13 mouse cellular contexts compared by ENCODE assay signal in genomic region chr19:55271448-55271847, GRCm38 (mm10). TPM values are rescaled to one million over a fixed set of nuclear protein-coding genes. Genes with fewer than 3 reads are reported as not detected.
A peak's percentile ranks its signal among the peaks of the same experiment; 100 is the strongest.
DNase-seq lines count a peak whose midpoint lies in the region; ATAC-seq and TF ChIP-seq lines count a peak whose summit lies in the region.
"Had no signal": no experiment of that assay in that cellular context is flagged by ENCODE, and none has a peak within 500 bp of the region (broad histone marks: within the 10 kb centered on the region; RNA-seq: fewer than 3 reads in every experiment).

No protein-coding gene starts in this region.

- no peaks in the 10 kb centered on the region for H3K27me3 ChIP-seq in kidney, postnatal 0 days (ENCODE audit: insufficient read depth, low read length)
- no peaks in the 10 kb centered on the region for H3K27me3 ChIP-seq in intestine, embryonic 16.5 days (replicated peaks; ENCODE audit: control insufficient read depth, insufficient read depth, low read length)
- no peaks in the 10 kb centered on the region for H3K27me3 ChIP-seq in stomach, embryonic 14.5 days (ENCODE audit: control insufficient read depth, insufficient read depth, low read length)

- 0 out of 2 replicates have a peak, but pooled peaks cover 21% of the 10 kb centered on the region for H3K4me1 ChIP-seq in kidney, postnatal 0 days (replicated peaks; ENCODE audit: insufficient read depth, low read length)
- H3K4me1 ChIP-seq in intestine, embryonic 16.5 days (ENCODE audit: control insufficient read depth, insufficient read depth, low read length) = peaks cover 33% of the 10 kb centered on the region
- H3K4me1 ChIP-seq in stomach, embryonic 14.5 days (ENCODE audit: control insufficient read depth, insufficient read depth, low read length) = peaks cover 7% of the 10 kb centered on the region

- H3K27ac ChIP-seq in kidney, postnatal 0 days = 0 out of 2 replicates have a peak overlapping the region, but pooled peaks have one; percentile 47
- peak overlapping the region; percentile 57 for H3K27ac ChIP-seq in intestine, embryonic 16.5 days (ENCODE audit: low read length)
- H3K27ac ChIP-seq in stomach, embryonic 14.5 days (ENCODE audit: low read length) = 0 out of 2 replicates have a peak overlapping the region, but pooled peaks have one; percentile 49
- H3K27ac ChIP-seq: macrophage had no signal

- H3K4me2 ChIP-seq in kidney, postnatal 0 days (ENCODE audit: low read length) = no peak overlapping the region
- H3K4me2 ChIP-seq in intestine, embryonic 16.5 days (ENCODE audit: low read depth, low read length) = no peak overlapping the region
- no peak overlapping the region for H3K4me2 ChIP-seq in stomach, embryonic 14.5 days (replicated peaks; ENCODE audit: low read depth, low read length)

- no peak for TF ChIP-seq CTCF in kidney, postnatal 0 days (IDR thresholded peaks at IDR 0.05; ENCODE audit: low read depth)
- TF ChIP-seq CTCF in brain, embryonic 14.5 days (IDR thresholded peaks at IDR 0.05; ENCODE audit: borderline replicate concordance, extremely low read depth, insufficient read depth, insufficient read length) = no peak

- 0 out of 2 replicates have a peak, but pooled peaks cover 5% of the 10 kb centered on the region for H3K36me3 ChIP-seq in kidney, postnatal 0 days (ENCODE audit: insufficient read depth, low read length)
- peaks cover 4% of the 10 kb centered on the region; the same call in 1 of the 2 replicates for H3K36me3 ChIP-seq in intestine, embryonic 16.5 days (ENCODE audit: control insufficient read depth, insufficient read depth, low read length)
- H3K36me3 ChIP-seq in stomach, embryonic 14.5 days (ENCODE audit: control insufficient read depth, insufficient read depth, low read length) = no peaks in the 10 kb centered on the region

- no peak; the same call in 1 of the 2 replicates for ATAC-seq in kidney, postnatal 0 days (replicated peaks; ENCODE audit: low FRiP score, low read depth)
- ATAC-seq in intestine, embryonic 16.5 days = peak; percentile 69
- ATAC-seq in stomach, embryonic 14.5 days (ENCODE audit: insufficient number of reproducible peaks, insufficient read depth, low FRiP score, low read depth) = peak; percentile 73

- H3K9ac ChIP-seq in kidney, postnatal 0 days (ENCODE audit: low read depth, low read length) = no peak overlapping the region
- no peak overlapping the region for H3K9ac ChIP-seq in intestine, embryonic 16.5 days (ENCODE audit: low read depth, low read length)
- no peak overlapping the region for H3K9ac ChIP-seq in stomach, embryonic 14.5 days (replicated peaks; ENCODE audit: low read depth, low read length)

- no peak for TF ChIP-seq POLR2A in brain, embryonic 14.5 days (IDR thresholded peaks at IDR 0.05; ENCODE audit: borderline replicate concordance, extremely low read depth, insufficient read depth, insufficient read length, poor library complexity, severe bottlenecking)

- H3K9me3 ChIP-seq in kidney, postnatal 0 days (replicated peaks; ENCODE audit: low read length) = no peaks in the 10 kb centered on the region
- H3K9me3 ChIP-seq in intestine, embryonic 16.5 days (ENCODE audit: control insufficient read depth, low read length) = no peaks in the 10 kb centered on the region
- H3K9me3 ChIP-seq in stomach, embryonic 14.5 days (ENCODE audit: control insufficient read depth, low read depth, low read length) = no peaks in the 10 kb centered on the region

- peak; percentile 25 for DNase-seq in kidney, postnatal 0 days (ENCODE audit: low spot score)
- DNase-seq in kidney, adult 8-10 months = no peak
- peak; percentile 68 for DNase-seq in brain, embryonic 14.5 days (ENCODE audit: low read depth)
- no peak for DNase-seq in adrenal gland, adult (ENCODE audit: inconsistent age in 2 of 2, low spot score in 1 of 2)
- no peak for DNase-seq in heart, postnatal 4 days
- no peak for DNase-seq in spleen, postnatal 14 days (ENCODE audit: low spot score in 2 of 2)
- DNase-seq: kidney, postnatal 14 days; thymus, postnatal 25 days had no signal

- WGBS in kidney, postnatal 0 days = 40% methylated on average over 3 of the region's 3 CpGs
- WGBS in intestine, embryonic 16.5 days = 31% methylated on average over 3 of the region's 3 CpGs
- 47% methylated on average over 3 of the region's 3 CpGs for WGBS in stomach, embryonic 14.5 days

- H3K4me3 ChIP-seq in kidney, postnatal 0 days (replicated peaks; ENCODE audit: low read depth, low read length) = no peak overlapping the region
- no peak overlapping the region for H3K4me3 ChIP-seq in intestine, embryonic 16.5 days (ENCODE audit: low read length)
- H3K4me3 ChIP-seq in stomach, embryonic 14.5 days (ENCODE audit: low read depth, low read length) = no peak overlapping the region

RNA-seq across cellular contexts. Expression of gene Acsl5, which starts 19.7 kb away (rescaled TPM):
- 60.6 and 64.8 TPM in 2 replicates for polyA plus RNA-seq in kidney, postnatal 0 days (2015; fragmentation: Nextera tagmentation; extraction: Ambion mirVana)
- 4.5 and 6.4 TPM in 2 replicates for polyA plus RNA-seq in brain, embryonic 14.5 days (2012; rRNA removed)
- polyA plus RNA-seq in intestine, embryonic 16.5 days (2015; fragmentation: Nextera tagmentation; extraction: Ambion mirVana) = 589 and 886 TPM in 2 replicates
- polyA plus RNA-seq in stomach, embryonic 14.5 days (2014; fragmentation: Nextera tagmentation; extraction: Ambion mirVana) = 58.7 and 62.9 TPM in 2 replicates
- 10 to 100 TPM; 17.6 to 20.1 TPM for total RNA-seq in heart, postnatal 4 days (2021)

RNA-seq across cellular contexts. Expression of gene Gucy2g, which starts 30.4 kb away (rescaled TPM):
- 0.34 and 0.36 TPM in 2 replicates for polyA plus RNA-seq in kidney, postnatal 0 days (2015; fragmentation: Nextera tagmentation; extraction: Ambion mirVana)
- polyA plus RNA-seq in brain, embryonic 14.5 days (2012; rRNA removed) = 0.03 and 0.05 TPM in 2 replicates
- polyA plus RNA-seq in intestine, embryonic 16.5 days (2015; fragmentation: Nextera tagmentation; extraction: Ambion mirVana) = 0.04 and 0.06 TPM in 2 replicates
- polyA plus RNA-seq in stomach, embryonic 14.5 days (2014; fragmentation: Nextera tagmentation; extraction: Ambion mirVana) = not detected in 2 replicates
- total RNA-seq in heart, postnatal 4 days (2021) = not detected
- total RNA-seq: heart, adult 8-10 months; hematopoietic stem cell, adult 5-6 weeks had no signal
- polyA plus RNA-seq: macrophage had no signal

RNA-seq across cellular contexts. Expression of gene Zdhhc6, which starts 44.4 kb away (rescaled TPM):
- polyA plus RNA-seq in kidney, postnatal 0 days (2015; fragmentation: Nextera tagmentation; extraction: Ambion mirVana) = 79.9 and 92.8 TPM in 2 replicates
- 21.0 and 27.6 TPM in 2 replicates for polyA plus RNA-seq in brain, embryonic 14.5 days (2012; rRNA removed)
- 92.7 and 101 TPM in 2 replicates for polyA plus RNA-seq in intestine, embryonic 16.5 days (2015; fragmentation: Nextera tagmentation; extraction: Ambion mirVana)
- polyA plus RNA-seq in stomach, embryonic 14.5 days (2014; fragmentation: Nextera tagmentation; extraction: Ambion mirVana) = 96.2 and 104 TPM in 2 replicates
- 10 to 100 TPM; 25.9 to 28.0 TPM for total RNA-seq in heart, postnatal 4 days (2021)

RNA-seq across cellular contexts. Expression of gene Vti1a, which starts 44.6 kb away (rescaled TPM):
- polyA plus RNA-seq in kidney, postnatal 0 days (2015; fragmentation: Nextera tagmentation; extraction: Ambion mirVana) = 22.4 and 24.5 TPM in 2 replicates
- 16.7 and 23.5 TPM in 2 replicates for polyA plus RNA-seq in brain, embryonic 14.5 days (2012; rRNA removed)
- 24.4 and 27.4 TPM in 2 replicates for polyA plus RNA-seq in intestine, embryonic 16.5 days (2015; fragmentation: Nextera tagmentation; extraction: Ambion mirVana)
- polyA plus RNA-seq in stomach, embryonic 14.5 days (2014; fragmentation: Nextera tagmentation; extraction: Ambion mirVana) = 27.2 and 29.9 TPM in 2 replicates
- total RNA-seq in heart, postnatal 4 days (2021) = 10 to 100 TPM; 19.8 to 19.9 TPM

Comparison
In these comparisons a context has a peak if more than half of its experiments do, and no peak if none do; other contexts are left out.
1. DNase-seq: peak in kidney, postnatal 0 days (single experiment) and brain, embryonic 14.5 days (single experiment); none in kidney, adult 8-10 months (0 of 2), adrenal gland, adult (0 of 2), heart, postnatal 4 days (single experiment) and spleen, postnatal 14 days (0 of 2).
2. Peak in every context shown above with its lines, with median percentiles within 50 percentile points of each other: H3K27ac ChIP-seq.